Mouse (Mus musculus) hindbrain, embryonic 10.5 days (tissue): ENCODE measurements around the gene Gckr. TPM values are rescaled to one million over a fixed set of nuclear protein-coding genes. Genes with fewer than 3 reads are reported as not detected.
A peak's percentile ranks its signal among the peaks of the same experiment; 100 is the strongest.

Experiments
- DNase-seq: peaks from one replicate; pipeline ENCODE4 v3.0.0-alpha.2; 2017; ENCODE audit warnings: low spot score
- H3K27ac ChIP-seq: fragments of 300-500 bp; sonication (generic); 2 replicates; pipeline ENCODE4 v1.5.1; 2016; ENCODE audit warnings: mild to moderate bottlenecking, moderate library complexity
- H3K27me3 ChIP-seq: fragments of 300-500 bp; sonication (generic); 2 replicates; pipeline ENCODE4 v1.6.1; 2016; ENCODE audit warnings: mild to moderate bottlenecking; ENCODE audit not compliant: poor library complexity, insufficient read depth, severe bottlenecking
- H3K36me3 ChIP-seq: fragments of 300-500 bp; sonication (generic); 2 replicates; pipeline ENCODE4 v1.6.1; 2016; ENCODE audit warnings: mild to moderate bottlenecking, moderate library complexity
- H3K4me1 ChIP-seq: fragments of 300-500 bp; sonication (generic); replicated peaks from 2 replicates; pipeline ENCODE4 v1.6.1; 2016; ENCODE audit warnings: mild to moderate bottlenecking
- H3K4me3 ChIP-seq: fragments of 300-500 bp; sonication (generic); 2 replicates; pipeline ENCODE4 v1.5.1; 2016; ENCODE audit warnings: mild to moderate bottlenecking, moderate library complexity
- H3K9me3 ChIP-seq: fragments of 300-500 bp; sonication (generic); 2 replicates; pipeline ENCODE4 v1.6.1; 2016; ENCODE audit warnings: mild to moderate bottlenecking, moderate library complexity
- WGBS: fragments of 180-500 bp; shearing (Covaris S2); methylation state at CpG from one replicate; pipeline ENCODE4 v1.1.7; 2016; 5-methylcytosine and 5-hydroxymethylcytosine counted together
- polyA plus RNA-seq: library from polyadenylated mRNA; unstranded; fragments of >200 nt; fragmentation: Nextera tagmentation; extraction: Ambion mirVana; gene quantifications from 2 replicates; pipeline ENCODE4 v1.2.1, GENCODE M21; 2016

Gene Gckr
- 0.14 TPM in 1 of 2 replicates, not detected in the other for polyA plus RNA-seq

DNA sequence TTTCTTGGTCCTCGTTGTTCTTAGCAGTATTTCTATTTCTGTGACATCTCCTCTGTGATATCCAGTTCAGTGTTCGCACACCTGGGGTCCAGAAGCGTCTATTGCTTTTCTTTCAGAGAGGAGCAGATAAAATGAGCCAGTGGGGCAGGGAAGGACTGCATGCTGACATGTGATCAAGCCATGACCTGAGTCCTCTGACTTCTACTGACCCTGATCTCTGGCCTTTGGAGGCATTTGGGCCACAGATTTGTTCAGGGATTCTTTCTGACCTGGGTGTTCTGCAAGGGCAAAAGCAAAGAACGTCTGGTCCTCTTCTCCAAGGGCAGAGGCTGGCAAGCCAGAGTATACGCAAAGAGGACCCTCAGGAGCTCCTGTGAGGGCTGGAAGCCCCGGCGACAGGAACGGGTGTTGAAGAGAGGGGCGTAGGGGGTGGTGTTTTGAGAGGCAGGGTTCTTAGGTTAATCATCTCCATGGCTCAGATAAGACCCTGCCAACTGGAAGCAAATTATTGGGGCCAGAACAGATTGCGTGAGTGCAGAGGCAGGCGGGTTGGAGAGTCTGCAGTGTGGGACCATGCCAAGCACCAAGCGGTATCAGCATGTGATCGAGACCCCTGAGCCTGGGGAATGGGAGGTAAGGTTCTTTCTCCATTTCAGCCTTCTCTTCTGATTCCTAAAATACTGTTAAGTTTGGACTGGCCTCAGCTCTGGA is at the start of gene Gckr:
Gckr (plus strand) TSS at position 397 of the 711 bp plus-strand sequence.
- Histone ChIP-seq H3K4me1 (peaks cover 27% of the 10 kb centered on the region), H3K4me3 (peak within 1 kb of the TSS; percentile 86), H3K9me3 (no peaks in the 10 kb centered on the region), H3K27me3 (peaks cover 4% of the 10 kb centered on the region; the same call in 1 of the 2 replicates), H3K36me3 (peaks cover 21% of the 10 kb centered on the region), H3K27ac (no peak within 1 kb of the TSS)
- WGBS, result 78% methylated on average over 13 of the region's 13 CpGs
- DNase-seq, result no peak

DNA sequence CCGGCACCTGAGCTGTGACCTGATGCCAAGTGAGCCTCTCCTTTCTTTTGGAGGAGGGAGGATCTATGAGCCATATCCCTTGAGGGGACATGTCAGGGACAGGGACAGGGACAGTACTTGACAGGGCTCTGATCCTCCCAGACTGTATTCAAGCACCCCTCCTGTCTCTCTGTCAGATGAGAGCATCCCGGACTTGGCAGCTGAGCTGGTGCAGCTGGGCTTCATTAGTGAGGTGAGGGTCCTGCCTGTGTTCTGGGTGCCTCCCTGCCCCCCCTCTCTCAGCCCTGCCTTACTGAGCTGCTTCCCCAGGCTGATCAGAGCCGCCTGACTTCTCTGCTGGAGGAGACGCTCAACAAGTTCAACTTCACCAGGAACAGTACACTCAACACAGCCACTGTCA is 46.5 kb upstream of the Gckr start:
- peaks cover 26% of the 10 kb centered on the region for H3K4me1 ChIP-seq
- 68% methylated on average over 4 of the region's 4 CpGs for WGBS
- H3K27me3 ChIP-seq, result peaks cover 14% of the 10 kb centered on the region
- H3K36me3 ChIP-seq, result peaks cover 100% of the 10 kb centered on the region
- H3K4me3 ChIP-seq, result no peak overlapping the region
- H3K9me3 ChIP-seq, result no peaks in the 10 kb centered on the region
- H3K27ac ChIP-seq, result no peak overlapping the region
- peak; percentile 20 for DNase-seq

DNA sequence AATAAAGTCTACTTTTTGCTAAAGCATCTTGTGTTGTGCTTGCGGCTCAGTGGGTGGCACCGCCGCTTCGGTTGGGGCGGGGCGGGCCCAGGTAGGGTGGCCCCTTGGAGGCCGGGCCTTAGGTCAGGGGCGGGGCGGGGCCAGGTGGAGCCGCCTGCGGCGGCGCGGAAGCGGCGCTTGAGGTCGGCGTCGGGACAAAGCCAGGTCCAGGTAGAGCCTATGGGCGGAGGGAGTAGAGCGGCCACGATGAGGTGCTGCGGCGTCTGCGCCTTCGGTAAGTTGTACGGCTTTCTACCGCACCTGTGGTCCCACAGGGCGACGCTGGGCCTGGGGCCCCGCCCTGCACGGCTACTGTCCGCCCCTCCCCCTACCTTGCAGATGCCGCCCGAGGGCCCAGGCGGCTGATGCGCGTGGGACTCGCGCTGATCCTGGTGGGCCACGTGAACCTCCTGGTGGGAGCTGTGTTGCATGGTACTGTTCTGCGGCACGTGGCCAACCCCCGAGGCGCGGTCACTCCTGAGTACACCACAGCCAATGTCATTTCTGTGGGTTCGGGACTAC is 45.6 kb upstream of the Gckr start, which contains the start of gene Krtcap3:
Krtcap3 (plus strand) TSS at position 151 of the 561 bp plus-strand sequence.
- no peaks in the 10 kb centered on the region for H3K9me3 ChIP-seq
- peaks cover 26% of the 10 kb centered on the region for H3K4me1 ChIP-seq
- 16% methylated on average over 47 of the region's 47 CpGs for WGBS
- H3K27ac ChIP-seq, result peak within 1 kb of the TSS; percentile 69
- peak within 1 kb of the TSS; percentile 40 for H3K4me3 ChIP-seq
- H3K27me3 ChIP-seq, result peaks cover 14% of the 10 kb centered on the region
- peaks cover 99% of the 10 kb centered on the region for H3K36me3 ChIP-seq
- peak; percentile 31 for DNase-seq

DNA sequence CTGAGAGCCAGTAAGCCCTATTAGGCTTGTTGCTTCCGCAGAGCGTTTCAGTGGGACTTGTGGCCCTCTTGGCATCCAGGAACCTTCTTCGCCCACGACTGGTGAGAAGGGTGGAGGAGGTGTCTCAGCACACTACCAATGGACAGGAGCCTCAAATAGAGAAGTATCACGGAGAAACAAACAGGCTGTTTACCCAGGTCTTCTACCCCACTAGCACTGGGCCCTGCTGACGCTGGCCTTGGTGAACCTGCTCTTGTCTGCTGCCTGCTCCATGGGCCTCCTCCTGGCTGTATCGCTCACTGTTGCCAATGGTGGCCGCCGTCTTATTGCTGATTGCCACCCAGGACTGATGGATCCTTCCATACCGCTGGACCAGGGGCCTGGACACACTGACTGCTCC is 45.1 kb upstream of the Gckr start:
- Histone ChIP-seq H3K9me3 (no peaks in the 10 kb centered on the region), H3K36me3 (peaks cover 97% of the 10 kb centered on the region), H3K4me1 (peaks cover 26% of the 10 kb centered on the region), H3K27me3 (peaks cover 14% of the 10 kb centered on the region), H3K27ac (peak overlapping the region; percentile 69; the same call in 1 of the 2 replicates), H3K4me3 (peak overlapping the region; percentile 40)
- peak; percentile 16 for DNase-seq
- WGBS, result 50% methylated on average over 10 of the region's 10 CpGs

DNA sequence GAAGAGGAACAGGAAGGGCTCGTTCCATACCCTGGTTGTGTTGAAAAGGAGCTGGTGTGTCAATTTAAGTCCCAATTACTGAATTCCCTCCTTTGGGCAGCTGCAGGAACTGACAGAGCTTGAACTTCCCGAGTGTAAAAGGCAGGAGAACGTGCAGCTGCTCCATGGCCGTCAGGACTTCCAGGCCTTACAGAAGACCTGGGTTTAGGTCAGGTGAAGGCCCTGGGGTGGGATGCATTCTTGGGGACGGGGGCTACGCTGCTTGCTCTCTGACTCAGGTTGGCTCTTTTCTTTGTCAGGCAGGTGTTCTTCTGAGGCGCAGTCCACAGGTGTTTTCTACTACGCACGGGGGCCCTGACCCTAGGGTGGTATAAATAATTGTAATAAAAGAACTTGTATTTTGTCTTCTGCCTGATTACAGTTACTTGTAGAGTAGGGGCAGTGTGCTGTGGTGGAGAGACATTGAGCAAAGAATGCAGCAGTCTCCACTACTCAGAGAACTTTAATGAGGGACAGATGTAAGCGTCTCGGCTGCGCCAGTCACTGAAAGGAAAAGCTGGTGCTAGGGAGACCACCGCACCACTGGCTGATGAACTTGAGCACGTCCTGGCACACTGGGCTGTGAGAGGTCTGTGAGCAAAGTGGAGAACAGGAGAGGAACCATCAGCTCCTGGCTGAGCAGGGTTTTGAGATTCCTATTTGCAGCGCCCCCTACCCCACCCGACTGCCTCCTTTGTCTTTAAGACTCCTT is 44.3 kb upstream of the Gckr start:
- H3K27me3 ChIP-seq, result peaks cover 14% of the 10 kb centered on the region
- 77% methylated on average over 16 of the region's 16 CpGs for WGBS
- peaks cover 96% of the 10 kb centered on the region for H3K36me3 ChIP-seq
- H3K9me3 ChIP-seq, result no peaks in the 10 kb centered on the region
- peak overlapping the region; percentile 40; the same call in 1 of the 2 replicates for H3K4me3 ChIP-seq
- DNase-seq, result no peak
- H3K27ac ChIP-seq, result no peak overlapping the region
- peaks cover 26% of the 10 kb centered on the region for H3K4me1 ChIP-seq

DNA sequence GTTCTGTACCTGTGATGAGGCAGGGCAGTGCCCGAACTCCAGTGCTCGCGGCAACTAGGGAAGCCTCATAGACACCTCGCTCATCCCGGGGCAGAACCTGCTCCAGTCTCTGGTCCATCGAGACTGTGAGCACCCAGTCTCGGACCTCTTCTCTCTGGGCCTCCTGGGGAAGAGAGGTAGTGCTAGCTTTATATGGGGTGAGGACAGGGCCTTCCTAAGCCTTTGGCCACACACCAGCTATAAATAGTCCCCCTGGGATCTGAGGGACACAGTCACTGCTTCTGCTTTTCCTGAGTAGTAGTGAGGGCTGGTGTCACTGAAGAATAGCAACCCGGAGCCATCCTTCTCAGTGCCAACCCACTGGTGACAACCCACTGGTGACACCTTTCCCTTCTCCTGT is 43.4 kb upstream of the Gckr start:
- Histone ChIP-seq H3K4me3 (no peak overlapping the region), H3K27me3 (peaks cover 14% of the 10 kb centered on the region), H3K36me3 (peaks cover 94% of the 10 kb centered on the region), H3K9me3 (no peaks in the 10 kb centered on the region), H3K27ac (no peak overlapping the region), H3K4me1 (peaks cover 26% of the 10 kb centered on the region)
- DNase-seq, result no peak
- WGBS, result 94% methylated on average over 8 of the region's 8 CpGs

DNA sequence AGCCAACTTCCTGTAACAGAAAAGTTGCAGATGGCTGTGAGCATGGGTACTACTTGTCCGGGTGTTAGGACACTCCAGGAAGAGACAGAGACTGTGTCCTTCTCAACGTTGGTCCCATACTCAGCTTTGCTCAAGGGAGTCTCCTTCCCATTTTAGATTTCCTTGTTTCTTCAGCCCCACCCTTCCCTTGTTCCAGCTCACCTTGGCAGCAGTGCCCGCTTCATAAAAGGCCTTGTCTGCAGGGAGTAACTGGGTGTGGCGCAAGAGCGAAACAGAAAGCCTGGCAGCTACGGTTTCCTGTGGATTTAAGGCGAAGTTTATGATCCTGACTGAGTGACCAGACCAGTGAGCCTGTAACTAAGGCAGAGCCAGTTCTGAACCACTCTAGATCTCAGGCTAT is 42.8 kb upstream of the Gckr start:
- Histone ChIP-seq H3K4me3 (no peak overlapping the region), H3K27me3 (peaks cover 14% of the 10 kb centered on the region), H3K36me3 (peaks cover 94% of the 10 kb centered on the region), H3K9me3 (no peaks in the 10 kb centered on the region), H3K27ac (no peak overlapping the region), H3K4me1 (peaks cover 26% of the 10 kb centered on the region)
- no peak for DNase-seq
- 88% methylated on average over 7 of the region's 7 CpGs for WGBS

DNA sequence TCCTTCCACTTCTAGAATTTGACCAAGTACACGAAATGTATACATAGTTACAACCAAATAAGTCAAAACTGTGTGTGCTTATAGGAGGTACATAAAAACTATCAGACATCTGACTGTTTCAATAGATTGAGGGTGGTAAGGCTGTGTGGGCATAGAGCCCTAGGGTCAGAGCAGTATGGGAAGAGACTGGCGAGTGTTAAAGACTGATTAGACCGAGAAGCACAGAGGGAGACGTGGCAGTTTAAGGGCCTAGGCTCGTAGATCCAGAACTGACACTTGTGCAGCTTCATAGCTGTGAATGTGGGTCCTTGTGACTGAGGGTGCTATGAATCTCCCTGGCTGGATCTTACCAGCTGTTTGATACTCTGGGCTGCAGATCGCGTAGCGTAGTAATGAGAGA is 42.3 kb upstream of the Gckr start:
- peaks cover 94% of the 10 kb centered on the region for H3K36me3 ChIP-seq

DNA sequence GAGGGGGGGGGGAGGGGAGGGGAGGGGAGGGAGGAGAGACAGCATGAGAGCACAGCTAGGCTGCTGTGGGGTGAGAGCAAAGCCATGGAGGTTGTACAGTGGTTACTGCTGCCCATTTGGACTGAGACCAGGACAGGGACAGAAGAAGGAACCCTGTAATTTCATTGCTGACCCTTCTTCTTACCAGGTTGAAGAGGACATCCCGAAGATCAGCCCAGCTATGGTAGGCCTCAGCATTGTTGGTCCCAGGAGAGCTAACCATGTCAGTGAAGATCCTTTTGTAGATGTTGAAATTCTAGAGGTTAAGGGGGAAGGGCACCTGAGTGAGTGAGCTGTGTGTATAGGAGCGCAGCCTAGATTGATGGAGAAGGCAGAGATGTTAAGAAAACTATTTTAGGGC is 41.9 kb upstream of the Gckr start:
- H3K27ac ChIP-seq, result no peak overlapping the region
- H3K4me1 ChIP-seq, result peaks cover 26% of the 10 kb centered on the region
- peaks cover 14% of the 10 kb centered on the region for H3K27me3 ChIP-seq
- H3K4me3 ChIP-seq, result no peak overlapping the region
- DNase-seq, result no peak
- H3K9me3 ChIP-seq, result no peaks in the 10 kb centered on the region
- peaks cover 94% of the 10 kb centered on the region for H3K36me3 ChIP-seq
- 89% methylated on average over 2 of the region's 2 CpGs for WGBS

More for the DNA sequence above, 42.3 kb upstream of the Gckr start:
- Histone ChIP-seq H3K4me3 (no peak overlapping the region), H3K4me1 (peaks cover 26% of the 10 kb centered on the region), H3K27me3 (peaks cover 14% of the 10 kb centered on the region), H3K27ac (no peak overlapping the region), H3K9me3 (no peaks in the 10 kb centered on the region)
- DNase-seq, result no peak
- WGBS, result 91% methylated on average over 8 of the region's 8 CpGs

DNA sequence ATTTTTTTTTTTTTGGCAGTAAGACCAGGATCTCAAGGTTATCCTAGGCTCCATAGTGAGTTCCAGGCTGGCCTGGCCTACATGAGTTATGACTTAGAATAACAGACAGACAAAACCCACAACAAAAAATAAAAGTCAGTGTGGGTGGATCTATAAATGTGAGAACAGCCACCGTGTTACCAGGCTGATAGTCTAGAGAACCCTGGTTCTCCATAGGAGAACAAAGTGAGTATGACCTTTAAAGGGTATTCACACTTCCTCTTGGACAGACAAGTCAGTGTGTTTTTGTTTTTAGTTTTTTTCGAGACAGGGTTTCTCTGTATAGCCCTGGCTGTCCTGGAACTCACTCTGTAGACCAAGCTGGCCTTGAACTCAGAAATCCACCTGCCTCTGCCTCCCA is 41.3 kb upstream of the Gckr start:
- H3K27ac ChIP-seq, result no peak overlapping the region
- H3K36me3 ChIP-seq, result peaks cover 94% of the 10 kb centered on the region
- no peak for DNase-seq
- H3K4me3 ChIP-seq, result no peak overlapping the region
- H3K4me1 ChIP-seq, result peaks cover 21% of the 10 kb centered on the region
- H3K9me3 ChIP-seq, result no peaks in the 10 kb centered on the region
- H3K27me3 ChIP-seq, result peaks cover 9% of the 10 kb centered on the region
- WGBS, result 77% methylated on average over 2 of the region's 2 CpGs

DNA sequence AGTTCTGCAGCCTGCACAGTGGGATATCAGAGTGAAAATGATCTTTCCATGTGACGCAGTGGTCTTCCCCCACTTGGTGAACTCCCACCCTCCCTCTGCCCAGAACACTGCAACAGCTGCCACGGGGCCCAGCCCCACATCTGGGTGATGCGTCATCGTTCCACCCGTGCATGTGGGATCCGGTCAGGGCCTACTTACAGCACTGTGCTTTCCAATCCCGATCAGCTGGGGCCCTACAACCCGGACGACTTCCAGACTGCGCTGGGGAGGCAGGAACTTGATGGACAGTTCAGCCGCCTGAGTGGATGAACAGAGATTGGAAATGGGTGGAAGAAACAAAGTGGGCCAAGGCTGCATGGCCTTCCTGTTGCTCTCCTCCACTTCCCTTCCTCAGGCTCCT is 39.6 kb upstream of the Gckr start:
- H3K4me1 ChIP-seq, result 0 out of 2 replicates have a peak, but pooled peaks cover 5% of the 10 kb centered on the region
- H3K27me3 ChIP-seq, result no peaks in the 10 kb centered on the region
- DNase-seq, result no peak
- no peak overlapping the region for H3K27ac ChIP-seq
- H3K36me3 ChIP-seq, result peaks cover 94% of the 10 kb centered on the region
- H3K4me3 ChIP-seq, result no peak overlapping the region
- no peaks in the 10 kb centered on the region for H3K9me3 ChIP-seq
- 92% methylated on average over 11 of the region's 11 CpGs for WGBS

DNA sequence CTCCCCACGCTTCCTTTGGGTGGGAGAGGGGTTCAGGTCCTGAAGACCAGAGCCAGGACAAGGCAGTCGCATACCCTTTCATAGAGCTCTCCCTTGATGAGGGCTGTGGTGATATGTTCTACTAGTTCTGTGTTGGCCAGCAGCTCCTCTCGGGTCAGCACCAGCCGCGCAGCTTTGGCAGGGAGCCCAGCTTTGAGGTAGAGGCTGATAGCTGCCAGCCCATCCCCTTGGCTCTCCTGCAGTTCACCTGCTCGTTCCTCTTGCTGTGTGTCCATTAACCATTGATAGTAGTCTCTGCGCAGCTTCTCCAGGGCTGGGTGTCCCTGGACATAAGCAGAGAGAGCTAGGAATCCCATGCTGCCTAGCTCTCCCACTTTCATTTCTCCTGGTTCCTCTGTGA is 31.1 kb upstream of the Gckr start:
- 95% methylated on average over 7 of the region's 7 CpGs for WGBS
- peaks cover 96% of the 10 kb centered on the region for H3K36me3 ChIP-seq

DNA sequence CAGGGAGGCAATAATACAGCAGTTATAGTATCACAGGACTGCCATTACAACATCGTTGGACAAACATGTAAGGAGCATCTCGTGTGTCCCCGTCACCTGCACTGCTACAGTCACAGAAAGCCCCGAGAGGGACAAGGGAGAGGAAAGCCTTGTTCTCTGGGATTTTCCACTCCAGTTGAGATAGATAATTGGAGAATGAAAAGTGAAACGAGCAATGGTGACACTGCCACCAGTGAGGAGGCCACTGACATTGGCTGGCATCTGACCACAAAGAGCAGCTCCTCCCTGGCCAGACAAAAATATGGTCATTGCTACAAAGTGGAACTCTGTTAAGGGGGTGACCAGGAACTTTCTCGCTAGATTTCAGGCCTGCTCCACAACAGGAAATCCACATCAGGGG is 29.6 kb upstream of the Gckr start:
- no peaks in the 10 kb centered on the region for H3K4me1 ChIP-seq
- H3K27ac ChIP-seq, result no peak overlapping the region
- H3K4me3 ChIP-seq, result no peak overlapping the region
- no peaks in the 10 kb centered on the region for H3K9me3 ChIP-seq
- no peaks in the 10 kb centered on the region for H3K27me3 ChIP-seq
- WGBS, result 72% methylated on average over 6 of the region's 6 CpGs
- H3K36me3 ChIP-seq, result peaks cover 95% of the 10 kb centered on the region
- DNase-seq, result no peak

More for the DNA sequence above, 31.1 kb upstream of the Gckr start:
- Histone ChIP-seq H3K4me3 (no peak overlapping the region), H3K27ac (no peak overlapping the region), H3K4me1 (no peaks in the 10 kb centered on the region), H3K9me3 (no peaks in the 10 kb centered on the region), H3K27me3 (no peaks in the 10 kb centered on the region)
- DNase-seq, result no peak
